Mouse (Mus musculus): Measurements from ENCODE around the gene Sox5.
"Not testable (repeated sequence)": the region's sequence is repeated elsewhere in the genome, so short reads cannot be mapped to it uniquely, and the experiment has no call there.

Sox5 gene

DNA sequence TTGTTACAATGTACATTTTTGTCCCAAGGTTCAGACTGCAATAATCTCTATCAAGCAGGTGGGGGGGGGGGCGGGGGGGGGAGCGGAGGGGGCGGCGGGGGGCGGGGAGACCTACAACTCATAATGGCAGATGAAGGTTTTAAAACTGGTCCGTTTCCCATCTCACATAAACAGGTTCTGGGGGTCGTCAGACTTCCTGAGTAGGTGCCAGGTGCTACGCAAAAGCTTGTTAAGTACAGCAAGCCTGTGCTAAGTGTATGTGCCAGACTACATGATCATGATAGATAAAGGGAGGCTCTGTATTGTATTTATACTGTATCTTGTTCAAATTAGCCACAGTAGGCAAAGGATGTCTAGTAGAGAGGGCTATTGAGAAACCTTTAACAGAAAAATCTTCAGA lies 498.6 kb downstream of the Sox5 start:
- no peak for DNase-seq (ENCODE audit: low spot score in 2 of 2)

DNA sequence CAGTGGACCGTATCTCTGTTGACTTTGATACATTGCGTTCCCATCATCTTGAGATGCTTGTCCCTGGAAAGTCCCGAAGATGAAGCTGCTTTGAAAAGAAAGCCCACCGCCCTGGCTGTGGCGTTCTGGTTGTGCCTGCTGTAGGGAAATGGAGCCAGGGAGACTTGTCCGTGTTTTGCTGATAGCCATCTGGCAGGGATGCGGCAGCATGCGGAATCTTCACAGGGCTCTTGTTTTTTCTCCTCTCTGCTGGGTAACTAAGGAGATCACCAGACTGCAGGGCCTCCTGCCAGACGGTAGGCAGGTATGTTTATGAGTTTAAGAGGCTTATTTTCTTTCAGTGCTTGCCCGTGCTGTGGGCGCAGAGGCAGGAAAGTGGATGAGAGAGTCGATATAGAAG lies 499.0 kb downstream of the Sox5 start:
- peak in 1 of 2 experiments; percentile 31 for DNase-seq (ENCODE audit: low spot score in 2 of 2)

GRCm38 (mm10) chr6:144281661-144282060 lies 500.1 kb downstream of the Sox5 start:
- DNase-seq (ENCODE audit: low spot score in 2 of 2), result no peak

GRCm38 (mm10) chr6:144278505-144279053 lies 503.2 kb downstream of the Sox5 start:
- no peak for DNase-seq (ENCODE audit: low spot score in 2 of 2)

DNA sequence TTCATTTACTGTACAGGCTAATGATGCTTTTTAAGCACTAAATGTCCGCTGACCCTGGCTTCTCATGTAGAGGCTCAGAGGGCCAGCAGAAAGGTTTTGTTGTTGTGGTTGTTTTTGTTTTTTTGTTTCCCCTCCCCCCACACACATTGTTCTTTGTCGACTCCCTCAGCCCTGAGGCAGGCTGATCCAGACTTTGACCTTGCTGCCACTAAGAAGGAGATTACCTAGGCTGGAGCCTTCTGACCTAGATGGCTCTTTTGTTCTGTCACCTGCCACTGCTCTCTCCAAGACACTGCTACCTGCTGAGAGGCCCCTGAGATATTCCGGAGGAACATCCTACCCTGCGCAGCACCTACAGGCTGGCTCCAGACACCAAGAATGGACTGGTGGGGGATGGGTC lies 508.4 kb downstream of the Sox5 start:
- not testable (repeated sequence) for DNase-seq (ENCODE audit: low spot score in 2 of 2)

GRCm38 (mm10) chr6:144271326-144271725 lies 510.5 kb downstream of the Sox5 start:
- no peak for DNase-seq (ENCODE audit: low spot score in 2 of 2)

DNA sequence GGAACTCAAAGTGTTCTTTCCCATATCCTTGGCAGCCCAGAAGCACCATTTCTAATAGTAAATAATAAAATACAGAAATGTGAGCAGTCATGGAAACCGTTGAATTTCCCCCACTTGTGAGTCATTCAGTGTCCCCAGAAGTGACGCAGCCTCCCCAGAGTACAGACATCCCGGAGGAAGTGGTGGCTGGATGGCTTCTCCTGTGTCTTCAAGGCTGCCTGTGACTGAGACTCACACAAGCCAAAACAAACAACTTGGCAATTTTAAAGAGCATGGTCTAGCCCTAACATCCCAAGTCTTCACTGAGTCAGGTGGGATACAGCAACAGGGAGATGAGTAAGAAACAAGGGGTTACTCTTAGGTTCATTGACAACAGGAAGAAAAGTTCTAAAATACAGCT lies 511.5 kb downstream of the Sox5 start:
- DNase-seq (ENCODE audit: low spot score in 2 of 2), result no peak

DNA sequence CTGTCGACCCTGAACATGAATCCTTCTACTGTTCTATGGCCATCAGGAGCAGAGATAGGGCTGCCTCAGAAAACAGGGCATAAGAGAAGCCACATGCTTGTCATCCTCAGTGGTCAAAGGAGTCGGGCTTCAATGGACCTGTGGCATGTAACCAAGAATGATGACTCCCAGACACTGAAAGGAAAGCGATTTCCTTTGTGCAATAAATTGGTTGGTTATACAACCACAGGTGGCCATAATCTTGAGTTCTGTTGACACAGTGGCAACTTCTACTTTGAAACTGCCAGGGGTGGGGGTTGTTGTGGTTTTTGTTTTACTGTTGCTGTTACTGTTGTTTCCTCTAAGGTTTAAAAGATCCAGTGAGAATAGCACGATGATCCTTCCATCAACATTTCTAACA lies 512.1 kb downstream of the Sox5 start:
- no peak for DNase-seq (ENCODE audit: low spot score in 2 of 2)

DNA sequence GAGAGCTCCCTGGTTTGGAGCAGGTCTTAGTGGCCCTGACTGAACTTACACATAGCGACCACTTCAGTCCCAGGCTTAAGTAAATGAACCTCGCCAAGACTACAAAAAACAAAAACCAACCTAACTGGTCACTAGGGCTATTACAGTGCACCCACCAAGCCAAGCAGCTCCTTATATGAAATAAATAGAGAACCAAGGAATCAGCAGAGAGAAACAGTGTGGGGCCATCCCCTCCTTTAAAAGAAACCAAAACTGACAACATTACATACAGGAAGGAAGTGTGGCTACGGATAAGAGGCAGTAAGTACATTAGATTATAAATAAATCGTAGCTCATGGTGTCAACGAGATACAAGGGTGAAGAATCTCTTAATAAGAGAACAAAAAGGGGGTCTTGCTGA lies 516.0 kb downstream of the Sox5 start:
- no peak for DNase-seq (ENCODE audit: low spot score in 2 of 2)

- DNase-seq (ENCODE audit: low spot score in 2 of 2), result no peak
These were observed 516.8 kb downstream of the Sox5 start for GRCm38 (mm10) chr6:144265004-144265403.

DNA sequence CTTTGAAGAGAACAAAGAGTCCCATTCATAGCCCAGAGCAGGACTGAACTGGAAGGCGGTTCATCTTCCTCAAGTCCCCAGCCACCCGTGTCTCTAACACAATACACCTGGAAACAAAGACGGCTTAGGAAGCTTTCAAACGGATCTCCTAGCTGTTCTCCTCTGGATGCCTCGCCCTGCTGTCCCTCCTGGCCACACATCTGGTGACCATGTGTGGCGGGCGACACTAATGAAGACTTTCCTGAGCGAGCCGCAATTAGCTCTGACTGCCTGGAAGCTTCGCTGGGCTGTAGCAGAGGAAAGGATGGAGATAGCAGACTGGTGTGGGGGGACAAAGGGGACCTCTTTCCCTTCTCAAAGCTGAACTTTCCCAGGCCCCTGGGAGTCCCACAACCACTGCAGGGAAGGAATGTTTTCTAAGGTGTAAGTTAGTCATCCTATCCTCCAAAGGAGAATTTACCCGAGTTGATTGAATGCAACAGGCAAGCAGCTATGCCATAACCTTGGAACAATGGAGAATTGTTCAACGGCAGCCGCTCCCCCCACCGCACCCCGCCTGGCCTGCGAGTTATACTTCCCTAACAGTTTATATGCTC lies 517.4 kb downstream of the Sox5 start:
- DNase-seq (ENCODE audit: low spot score in 2 of 2), result no peak

DNA sequence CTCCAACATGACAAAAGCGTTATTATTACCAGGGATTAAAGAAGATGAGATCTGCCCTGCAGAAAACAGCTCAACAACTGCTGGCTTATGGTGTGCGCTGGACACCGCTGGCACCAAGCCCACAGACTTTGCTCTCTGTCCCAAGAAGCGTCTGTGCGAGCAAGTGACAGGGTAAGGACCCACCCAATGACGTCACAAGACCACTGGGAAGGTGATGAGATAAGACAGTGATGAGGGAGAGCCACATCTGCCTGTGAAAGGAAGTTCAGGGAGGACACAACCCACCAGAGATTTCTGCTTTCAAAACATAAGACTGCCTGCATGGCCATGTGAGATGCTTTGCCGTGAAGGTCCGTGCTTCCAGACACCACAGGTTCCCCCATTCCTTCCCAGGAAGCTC lies 525.3 kb downstream of the Sox5 start:
- DNase-seq (ENCODE audit: low spot score in 2 of 2), result no peak

GRCm38 (mm10) chr6:144252191-144252718 lies 529.5 kb downstream of the Sox5 start:
- no peak for DNase-seq (ENCODE audit: low spot score in 2 of 2)

DNA sequence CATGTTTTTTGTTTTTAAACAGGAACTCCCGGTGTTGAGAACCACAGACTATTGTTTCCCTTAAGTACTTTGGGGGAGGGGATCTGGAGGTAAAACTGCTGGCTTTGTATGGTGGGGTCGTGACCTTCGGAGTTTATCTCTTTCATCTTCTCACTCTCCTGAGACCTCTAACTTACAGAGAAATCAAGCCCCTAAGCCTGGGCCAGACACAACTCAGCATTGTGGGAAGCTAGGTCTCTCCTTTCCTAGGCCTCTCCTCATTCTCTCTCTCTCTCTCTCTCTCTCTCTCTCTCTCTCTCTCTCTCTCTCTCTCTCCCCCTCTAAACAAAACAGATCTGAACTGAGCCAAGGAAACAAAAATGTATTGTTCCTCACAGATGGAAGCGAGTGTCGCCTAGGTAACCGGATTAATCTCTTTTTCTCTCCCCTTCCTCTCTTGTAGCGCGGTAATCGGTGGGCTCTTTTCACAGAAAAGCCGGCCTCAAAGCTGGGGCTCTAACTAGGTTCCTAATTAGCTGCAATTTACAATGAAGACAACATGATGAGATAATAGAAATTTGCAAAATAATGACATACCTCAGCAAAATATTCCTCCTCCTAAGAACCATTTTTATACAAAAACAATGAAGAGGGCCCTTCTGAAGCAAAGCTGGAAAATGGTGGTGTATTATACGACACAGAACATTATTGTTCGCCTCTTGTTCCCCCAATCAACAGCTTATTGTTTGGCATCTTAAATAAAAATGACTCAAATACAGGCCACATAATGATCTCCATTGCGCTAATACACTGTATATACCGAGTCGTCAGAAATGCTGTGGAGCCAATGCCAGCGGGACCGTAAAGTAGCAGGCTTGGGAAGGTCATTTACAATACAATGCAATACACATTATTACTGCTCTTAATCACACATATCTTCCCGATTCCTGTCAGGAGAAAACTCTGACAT lies 530.3 kb downstream of the Sox5 start:
- DNase-seq (ENCODE audit: low spot score in 2 of 2), result no peak

DNA sequence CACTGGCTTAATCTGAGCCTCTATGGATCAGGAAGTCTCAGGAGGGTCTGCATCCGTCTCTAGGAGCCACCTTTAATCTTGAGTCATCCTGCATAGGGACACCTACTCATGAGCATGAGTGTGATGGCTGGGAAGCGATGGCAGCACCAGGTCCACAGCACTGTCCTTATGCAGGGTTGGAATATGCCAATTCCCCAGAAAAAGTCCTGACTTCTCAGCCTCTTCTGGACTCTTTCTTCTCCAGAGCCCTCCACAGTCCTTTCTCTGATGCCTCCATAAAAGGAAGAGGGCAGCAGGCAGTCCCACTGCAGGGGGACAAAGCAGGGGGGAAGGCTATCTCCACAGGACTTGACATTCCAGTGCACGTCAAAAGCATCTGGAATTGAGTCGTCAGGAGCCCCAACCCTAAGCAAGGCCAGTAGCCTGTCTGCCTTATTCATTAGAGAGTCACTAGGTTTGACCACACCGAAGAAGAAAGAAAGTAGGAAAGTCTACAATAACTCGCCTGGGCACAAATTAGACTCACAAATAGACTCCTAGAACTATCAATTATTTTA lies 531.1 kb downstream of the Sox5 start:
- no peak for DNase-seq (ENCODE audit: low spot score in 2 of 2)

GRCm38 (mm10) chr6:144236581-144236980 lies 545.2 kb downstream of the Sox5 start:
- DNase-seq (ENCODE audit: low spot score in 2 of 2), result no peak

GRCm38 (mm10) chr6:144203970-144204369 lies 577.8 kb downstream of the Sox5 start:
- DNase-seq (ENCODE audit: low spot score in 2 of 2), result no peak

DNA sequence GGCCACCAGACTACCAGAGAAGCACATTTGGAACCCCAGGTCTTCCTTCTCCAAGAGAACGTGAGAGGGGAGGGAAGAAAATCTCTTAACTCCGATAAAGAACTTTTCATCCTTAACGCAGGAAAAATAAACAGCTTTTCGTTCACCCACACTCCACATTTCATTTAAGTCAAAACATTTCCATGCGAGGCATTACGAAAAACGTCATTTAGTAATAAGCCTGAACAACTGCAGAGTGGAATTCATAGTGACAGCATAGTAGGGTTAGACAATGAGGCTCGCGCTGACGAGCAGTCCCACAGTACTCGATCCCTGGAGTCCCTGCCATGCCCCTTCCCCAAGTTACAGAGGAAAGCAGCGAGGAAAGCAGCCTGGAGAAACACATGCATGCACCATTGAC lies 578.8 kb downstream of the Sox5 start:
- no peak for DNase-seq (ENCODE audit: low spot score in 2 of 2)

DNA sequence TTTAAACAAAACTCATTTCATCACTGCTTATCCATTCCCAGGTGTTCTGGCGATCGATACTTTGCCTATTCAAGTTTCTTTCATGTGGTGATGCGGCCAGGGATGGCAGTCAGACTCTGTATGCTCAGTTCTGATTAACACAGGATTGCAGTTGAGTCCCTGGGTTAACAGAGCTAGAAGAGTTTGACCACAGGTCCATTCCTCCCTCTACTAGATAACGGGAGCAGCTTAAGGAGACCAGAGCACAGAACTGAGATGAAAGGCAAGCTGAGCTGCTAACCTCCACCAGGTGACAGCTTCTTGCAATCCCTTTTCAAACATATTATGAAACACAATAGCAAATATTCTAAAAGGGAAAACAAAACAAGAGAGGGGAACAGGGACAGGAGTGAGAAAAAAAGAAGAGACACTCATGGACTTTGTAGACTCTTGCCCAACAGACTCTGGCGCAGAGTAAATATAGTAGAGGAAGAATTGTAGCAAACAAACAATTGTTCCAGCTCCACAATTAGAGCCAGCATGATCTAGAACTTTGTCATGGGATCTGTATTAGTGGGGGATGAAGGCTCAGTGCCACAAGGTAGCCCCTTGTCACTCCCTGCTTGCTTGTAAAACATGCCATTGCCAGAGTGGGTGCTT lies 580.3 kb downstream of the Sox5 start:
- DNase-seq (ENCODE audit: low spot score in 2 of 2), result no peak

- DNase-seq (ENCODE audit: low spot score in 2 of 2), result no peak
These were observed 584.3 kb downstream of the Sox5 start for GRCm38 (mm10) chr6:144197209-144198119.

DNA sequence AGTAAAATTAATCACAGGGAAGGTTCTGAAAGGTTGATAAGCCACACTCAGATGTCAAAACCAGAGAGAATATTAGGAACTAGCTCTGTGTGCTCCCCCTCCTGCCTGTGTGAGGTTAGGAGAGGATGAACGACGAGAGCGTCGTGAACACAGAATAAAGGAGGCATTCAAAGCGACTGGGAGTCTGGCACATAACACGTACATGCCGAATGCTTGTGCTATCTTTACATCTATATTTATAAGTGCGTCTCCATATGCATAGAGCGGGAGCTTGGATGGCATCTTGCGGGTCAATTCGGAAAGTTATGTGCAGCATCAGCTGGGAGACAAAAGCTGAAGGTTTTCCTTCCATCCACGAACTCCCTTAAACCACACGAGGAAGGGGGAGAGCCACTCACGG lies 585.8 kb downstream of the Sox5 start:
- no peak for DNase-seq (ENCODE audit: low spot score in 2 of 2)

All from left cerebral cortex, adult 9 months (tissue).